Mouse (Mus musculus): ENCODE results near the gene Ehbp1l1. TPM values are rescaled to one million over a fixed set of nuclear protein-coding genes. Genes with fewer than 3 reads are reported as not detected.

The Ehbp1l1 gene
- polyA plus RNA-seq, 1 experiment = 97.4 TPM

- DNase-seq (ENCODE audit: low spot score) = no peak
Observed at GRCm38 (mm10) chr19:5668372-5668771, 57.7 kb downstream of the Ehbp1l1 start.

GRCm38 (mm10) chr19:5666386-5666785 lies 59.7 kb downstream of the Ehbp1l1 start:
- no peak for DNase-seq (ENCODE audit: low spot score)

DNA sequence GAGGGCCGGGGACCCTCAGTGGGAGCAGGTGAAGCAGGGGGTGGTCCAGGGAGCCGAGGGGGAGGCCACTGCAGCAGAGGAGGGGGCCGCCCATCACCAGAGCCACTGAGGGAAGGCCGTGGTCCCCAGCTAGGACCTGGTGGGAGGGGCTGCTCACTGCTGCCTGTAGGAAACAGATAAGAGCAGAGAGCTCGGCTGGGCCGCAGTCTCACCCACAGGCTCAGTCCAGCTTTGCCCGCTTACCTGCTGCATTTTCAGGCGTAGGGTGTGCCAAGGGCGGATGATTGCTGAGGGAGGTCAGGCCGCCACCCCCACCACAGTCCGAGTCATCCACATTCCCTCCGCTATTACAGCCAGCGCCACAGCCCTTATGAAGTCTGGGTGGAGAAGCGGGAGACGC lies 60.7 kb downstream of the Ehbp1l1 start:
- DNase-seq (ENCODE audit: low spot score) = no peak

DNA sequence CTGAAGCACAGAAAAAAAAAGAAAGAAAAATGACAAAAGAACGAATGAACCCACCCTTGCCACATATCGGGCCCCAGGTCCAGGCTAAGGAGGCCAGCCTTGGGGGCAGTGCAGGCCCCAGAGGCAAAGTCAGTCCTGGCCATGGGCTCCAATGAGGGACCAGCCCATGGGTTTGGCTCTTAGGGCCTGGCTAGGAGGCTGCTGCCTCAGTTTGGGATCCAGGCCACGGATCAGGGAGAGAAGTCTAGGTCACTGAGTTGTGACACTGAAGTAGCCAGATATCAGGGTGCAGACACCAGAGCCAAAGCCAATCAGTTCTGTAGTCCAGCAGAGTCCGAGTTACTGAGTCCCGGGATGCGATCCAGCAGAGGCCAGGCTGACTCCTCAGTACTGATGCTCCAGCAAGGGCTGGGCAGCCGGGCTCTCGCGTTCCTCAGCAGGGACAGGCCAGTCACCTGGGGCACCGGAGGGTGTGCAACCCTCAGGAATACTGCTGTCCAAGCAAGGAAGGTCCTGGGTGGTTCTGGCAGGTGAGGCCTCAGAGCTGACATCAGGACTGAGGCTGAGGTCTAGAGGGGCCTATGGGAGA lies 61.4 kb downstream of the Ehbp1l1 start:
- DNase-seq (ENCODE audit: low spot score) = no peak

GRCm38 (mm10) chr19:5662981-5663913 lies 62.9 kb downstream of the Ehbp1l1 start, which contains the start of gene Sipa1:
Sipa1 (minus strand) TSS chr19:5663707.
- peak; percentile 77 for DNase-seq (ENCODE audit: low spot score)

DNA sequence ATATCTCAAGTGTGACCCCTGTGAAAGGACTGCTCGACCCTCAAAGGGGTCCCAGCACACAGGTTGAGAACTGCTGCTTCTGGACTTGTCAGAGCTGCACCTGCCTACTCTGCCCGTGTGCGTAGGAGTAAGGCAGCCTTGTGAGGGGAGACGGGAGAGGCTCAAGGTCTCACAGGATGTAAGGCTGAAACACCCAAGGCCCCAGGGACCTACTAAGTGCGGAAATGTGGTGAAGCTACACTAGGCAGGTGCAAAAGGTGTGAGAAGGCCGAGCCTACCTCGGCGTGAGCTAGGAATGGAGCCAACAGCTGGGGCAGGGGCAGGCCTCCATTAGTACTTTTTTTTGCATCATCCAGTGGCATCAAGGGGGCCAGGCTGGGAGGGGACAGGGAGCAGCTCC lies 63.8 kb downstream of the Ehbp1l1 start:
- no peak for DNase-seq (ENCODE audit: low spot score)

DNA sequence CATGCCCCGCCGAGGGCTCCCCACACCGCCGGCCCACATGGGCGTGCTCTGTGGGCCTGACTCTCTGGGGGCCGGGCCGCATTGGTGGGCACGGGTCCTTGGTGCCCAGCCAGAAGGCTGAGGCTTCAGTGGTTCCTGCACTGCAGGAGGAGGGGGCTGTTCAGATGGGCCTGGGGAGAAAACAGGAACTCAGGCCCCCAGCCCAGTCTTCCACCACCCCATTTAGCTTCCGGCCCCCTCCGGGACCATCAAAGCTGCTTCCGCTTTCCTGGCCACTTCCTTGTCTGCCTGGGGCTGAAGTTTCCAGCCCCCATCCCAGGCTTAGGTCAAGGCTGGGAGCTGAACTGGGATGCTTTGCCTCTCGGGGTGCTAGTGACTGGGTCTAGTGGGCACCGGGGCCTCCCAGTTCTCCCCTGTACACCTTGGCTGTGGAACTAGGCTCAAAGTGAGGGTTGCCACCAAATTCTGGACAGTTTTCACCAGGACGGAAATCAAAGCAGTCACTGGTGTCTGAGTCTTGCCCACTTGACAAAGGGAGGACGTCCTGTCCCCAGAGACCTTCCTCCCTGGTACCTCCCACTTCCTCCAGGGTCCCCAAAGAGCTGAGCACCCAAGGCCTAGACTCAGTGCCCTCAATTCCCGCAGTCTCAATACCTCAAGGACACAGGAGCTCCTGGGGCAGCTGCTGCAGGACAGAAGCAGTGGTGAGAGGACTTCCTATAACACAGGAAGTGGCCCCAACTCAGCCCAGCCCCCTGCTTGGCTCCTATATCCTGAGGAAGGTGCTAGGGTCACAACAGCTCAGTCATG lies 65.0 kb downstream of the Ehbp1l1 start:
- no peak for DNase-seq (ENCODE audit: low spot score)

Other genes with a start within 250 kb of the Ehbp1l1 start
- gene Mus81, start 237.9 kb downstream of the Ehbp1l1 start, polyA plus RNA-seq (2012; rRNA removed) = 23.3 and 32.8 TPM in 2 replicates
- gene Cfl1, start 235.9 kb downstream of the Ehbp1l1 start, polyA plus RNA-seq (2012; rRNA removed) = 669 and 714 TPM in 2 replicates
- 1.5 and 2.2 TPM in 2 replicates for gene 1700020D05Rik, start 222.5 kb downstream of the Ehbp1l1 start, polyA plus RNA-seq (2012; rRNA removed)
- gene Snx32, start 215.8 kb downstream of the Ehbp1l1 start, polyA plus RNA-seq (2012; rRNA removed) = 33.0 and 37.7 TPM in 2 replicates
- 4.7 and 5.1 TPM in 2 replicates for gene Ovol1, start 165.7 kb downstream of the Ehbp1l1 start, polyA plus RNA-seq (2012; rRNA removed)
- gene Ap5b1, start 158.3 kb downstream of the Ehbp1l1 start, polyA plus RNA-seq (2012; rRNA removed) = 4.8 and 7.1 TPM in 2 replicates
- 38.2 and 41.2 TPM in 2 replicates for gene Rnaseh2c, start 124.4 kb downstream of the Ehbp1l1 start, polyA plus RNA-seq (2012; rRNA removed)
- 60.1 and 67.7 TPM in 2 replicates for gene Kat5, start 116.1 kb downstream of the Ehbp1l1 start, polyA plus RNA-seq (2012; rRNA removed)
- gene Rela, start 88.8 kb downstream of the Ehbp1l1 start, polyA plus RNA-seq (2012; rRNA removed) = 58.3 and 64.0 TPM in 2 replicates
- 17.3 and 19.6 TPM in 2 replicates for gene Sipa1, start 62.6 kb downstream of the Ehbp1l1 start, polyA plus RNA-seq (2012; rRNA removed)
- gene Map3k11, start 37.6 kb downstream of the Ehbp1l1 start, polyA plus RNA-seq (2012; rRNA removed) = 19.9 and 22.0 TPM in 2 replicates
- gene Pcnx3, start 37.4 kb downstream of the Ehbp1l1 start, polyA plus RNA-seq (2012; rRNA removed) = 40.5 and 53.5 TPM in 2 replicates
- gene Kcnk7, start 21.9 kb downstream of the Ehbp1l1 start, polyA plus RNA-seq (2012; rRNA removed) = 0.13 and 0.25 TPM in 2 replicates
- gene Fam89b, start 3.3 kb upstream of the Ehbp1l1 start, polyA plus RNA-seq (2012; rRNA removed) = 66.3 and 79.4 TPM in 2 replicates
- 132 and 164 TPM in 2 replicates for gene Ltbp3, start 14.6 kb upstream of the Ehbp1l1 start, polyA plus RNA-seq (2012; rRNA removed)
- gene Scyl1, start 45.1 kb upstream of the Ehbp1l1 start, polyA plus RNA-seq (2012; rRNA removed) = 104 and 123 TPM in 2 replicates
- gene Frmd8, start 149.0 kb upstream of the Ehbp1l1 start, polyA plus RNA-seq (2012; rRNA removed) = 20.7 and 21.6 TPM in 2 replicates
- gene Slc25a45, start 151.5 kb upstream of the Ehbp1l1 start, polyA plus RNA-seq (2012; rRNA removed) = 19.2 and 25.1 TPM in 2 replicates
- 0.69 and 0.87 TPM in 2 replicates for gene Tigd3, start 167.8 kb upstream of the Ehbp1l1 start, polyA plus RNA-seq (2012; rRNA removed)
- gene Dpf2, start 186.7 kb upstream of the Ehbp1l1 start, polyA plus RNA-seq (2012; rRNA removed) = 87.5 and 102 TPM in 2 replicates
- gene Cdc42ep2, start 198.5 kb upstream of the Ehbp1l1 start, polyA plus RNA-seq (2012; rRNA removed) = 22.9 and 26.2 TPM in 2 replicates
- 32.8 and 41.0 TPM in 2 replicates for gene Pola2, start 237.9 kb upstream of the Ehbp1l1 start, polyA plus RNA-seq (2012; rRNA removed)

Data from urinary bladder, adult 2 months (tissue).